Mouse (Mus musculus): ENCODE data around the gene Ccdc85b. TPM values are rescaled to one million over a fixed set of nuclear protein-coding genes. Genes with fewer than 3 reads are reported as not detected.
"Not testable (repeated sequence)": the region's sequence is repeated elsewhere in the genome, so short reads cannot be mapped to it uniquely, and the experiment has no call there.

Ccdc85b gene
- 10 to 100 TPM; 26.2 to 30.7 (median 29.4) TPM for total RNA-seq (2022)

- DNase-seq (ENCODE audit: low spot score in 2 of 2): no peak
Observed at GRCm38 (mm10) chr19:5457746-5458442, at the start of gene Ccdc85b. Ccdc85b (minus strand) TSS chr19:5457894.

GRCm38 (mm10) chr19:5503687-5504086, 46.0 kb upstream of the Ccdc85b start, which contains the start of gene 1700020D05Rik:
1700020D05Rik (minus strand) TSS chr19:5503787.
- no peak for DNase-seq (ENCODE audit: low spot score in 2 of 2)

GRCm38 (mm10) chr19:5500330-5500875, 42.7 kb upstream of the Ccdc85b start:
- DNase-seq (ENCODE audit: low spot score in 2 of 2): no peak

- DNase-seq (ENCODE audit: low spot score in 2 of 2): no peak
Observed at GRCm38 (mm10) chr19:5496052-5496370, 38.3 kb upstream of the Ccdc85b start.

GRCm38 (mm10) chr19:5495353-5496051, 37.8 kb upstream of the Ccdc85b start:
- DNase-seq (ENCODE audit: low spot score in 2 of 2): no peak

GRCm38 (mm10) chr19:5494314-5494713, 36.6 kb upstream of the Ccdc85b start:
- no peak for DNase-seq (ENCODE audit: low spot score in 2 of 2)

- not testable (repeated sequence) for DNase-seq (ENCODE audit: low spot score in 2 of 2)
Observed at GRCm38 (mm10) chr19:5493301-5493721, 35.6 kb upstream of the Ccdc85b start.

- DNase-seq (ENCODE audit: low spot score in 2 of 2): no peak
Observed at GRCm38 (mm10) chr19:5492641-5493040, 34.9 kb upstream of the Ccdc85b start.

GRCm38 (mm10) chr19:5490898-5491708, 33.4 kb upstream of the Ccdc85b start:
- peak; percentile 70 to 80 for DNase-seq (ENCODE audit: low spot score in 2 of 2)

GRCm38 (mm10) chr19:5490313-5490897, 32.7 kb upstream of the Ccdc85b start, which contains the start of gene Cfl1:
Cfl1 (plus strand) TSS chr19:5490455.
- DNase-seq (ENCODE audit: low spot score in 2 of 2): peak; percentile 90 to 95

- not testable (repeated sequence) for DNase-seq (ENCODE audit: low spot score in 2 of 2)
Observed at GRCm38 (mm10) chr19:5489721-5490120, 32.0 kb upstream of the Ccdc85b start.

GRCm38 (mm10) chr19:5488878-5489571, 31.3 kb upstream of the Ccdc85b start:
- peak; percentile 93 to 98 for DNase-seq (ENCODE audit: low spot score in 2 of 2)

GRCm38 (mm10) chr19:5487768-5488550, 30.3 kb upstream of the Ccdc85b start, which contains the start of gene Mus81:
Mus81 (minus strand) TSS chr19:5488402.
- DNase-seq (ENCODE audit: low spot score in 2 of 2): peak; percentile 93

- no peak for DNase-seq (ENCODE audit: low spot score in 2 of 2)
Observed at GRCm38 (mm10) chr19:5486771-5487170, 29.1 kb upstream of the Ccdc85b start.

- no peak for DNase-seq (ENCODE audit: low spot score in 2 of 2)
Observed at GRCm38 (mm10) chr19:5486286-5486685, 28.6 kb upstream of the Ccdc85b start.

- DNase-seq (ENCODE audit: low spot score in 2 of 2): no peak
Observed at GRCm38 (mm10) chr19:5485821-5486220, 28.1 kb upstream of the Ccdc85b start.

GRCm38 (mm10) chr19:5485371-5485770, 27.7 kb upstream of the Ccdc85b start:
- DNase-seq (ENCODE audit: low spot score in 2 of 2): no peak

GRCm38 (mm10) chr19:5484496-5484895, 26.8 kb upstream of the Ccdc85b start:
- DNase-seq (ENCODE audit: low spot score in 2 of 2): no peak
